Mouse (Mus musculus): ENCODE measurements around the gene Rabepk. TPM values are rescaled to one million over a fixed set of nuclear protein-coding genes. Genes with fewer than 3 reads are reported as not detected.

Gene Rabepk
- polyA plus RNA-seq, 1 experiment: 43.2 TPM

DNA sequence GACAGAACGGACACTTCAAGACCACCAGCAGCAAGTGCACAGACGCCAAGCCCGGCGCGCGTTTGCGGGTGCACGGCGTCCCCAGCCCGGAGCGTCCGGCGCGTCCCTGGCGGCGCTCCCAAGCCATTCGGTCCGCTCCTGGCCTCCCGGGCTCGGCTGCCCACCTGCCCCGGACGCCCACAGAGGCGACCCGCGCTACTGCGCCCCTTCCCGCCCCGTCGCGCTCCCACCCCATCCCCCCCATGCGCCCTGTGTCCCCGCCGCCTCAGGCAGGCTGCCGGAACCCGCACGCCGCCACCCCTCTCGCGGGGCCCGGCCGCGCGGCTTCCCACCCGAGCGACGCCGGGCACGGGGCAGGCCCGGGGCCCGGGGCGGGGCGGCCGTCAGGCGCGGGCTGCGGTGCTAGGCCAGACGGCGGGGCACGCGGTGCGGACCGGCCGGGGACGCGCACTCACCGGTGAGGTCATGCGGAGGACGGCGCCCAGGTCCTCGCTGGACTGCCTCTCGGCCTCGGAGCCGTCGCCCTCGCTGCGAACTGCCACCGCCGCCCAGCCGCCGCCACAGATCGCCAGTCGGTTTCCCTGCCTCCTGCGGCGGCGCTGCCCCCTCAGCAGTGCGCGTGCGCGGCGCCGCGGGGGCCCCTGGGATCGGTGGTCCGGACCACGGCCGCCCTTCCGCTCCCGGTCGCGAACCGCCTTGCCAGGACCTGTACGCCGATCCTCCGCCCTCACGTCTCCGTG is 45.7 kb downstream of the Rabepk start:
- WGBS: 2% methylated on average over 91 of the region's 106 CpGs
- TF ChIP-seq CTCF (IDR thresholded peaks at IDR 0.05; ENCODE audit: borderline replicate concordance, insufficient read depth, low read depth, low read length) (no peak), POLR2A (IDR thresholded peaks at IDR 0.05; ENCODE audit: borderline replicate concordance, insufficient read depth, low read length) (peak; percentile 64)
- peak; percentile 91 for DNase-seq
- H3K27ac ChIP-seq (ENCODE audit: insufficient read depth, low read length): peak overlapping the region; percentile 65
- H3K4me3 ChIP-seq (replicated peaks; ENCODE audit: insufficient read depth, low read depth, low read length): peak overlapping the region; percentile 95
- no peaks in the 10 kb centered on the region for H3K27me3 ChIP-seq (ENCODE audit: control insufficient read depth, insufficient read depth, low read length)
- H3K4me1 ChIP-seq (ENCODE audit: control insufficient read depth, insufficient read depth, low read length): peaks cover 3% of the 10 kb centered on the region; the same call in 1 of the 2 replicates

DNA sequence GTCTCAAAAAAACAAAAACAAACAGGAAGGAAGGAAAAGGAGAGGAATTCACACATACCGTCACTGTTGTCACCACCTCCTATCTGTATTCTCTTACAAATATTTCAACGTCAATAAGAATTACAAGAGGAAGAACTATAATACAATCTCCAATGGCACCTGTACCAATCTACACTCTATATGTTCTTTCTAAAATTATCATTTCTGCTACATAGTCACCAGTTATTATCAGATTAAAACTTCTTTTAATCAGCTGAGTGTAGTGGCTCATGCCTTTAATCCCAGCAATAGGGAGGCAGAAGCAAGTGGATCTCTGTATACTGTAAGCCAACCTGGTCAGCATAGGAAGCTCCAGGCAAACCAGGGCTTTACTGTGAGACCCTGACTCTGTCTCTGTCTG is 49.5 kb downstream of the Rabepk start:
- 66% methylated on average over 2 of the region's 2 CpGs for WGBS
- Histone ChIP-seq H3K4me1 (ENCODE audit: control insufficient read depth, insufficient read depth, low read length) (peaks cover 7% of the 10 kb centered on the region), H3K27ac (ENCODE audit: insufficient read depth, low read length) (no peak overlapping the region), H3K27me3 (ENCODE audit: control insufficient read depth, insufficient read depth, low read length) (no peaks in the 10 kb centered on the region), H3K4me3 (replicated peaks; ENCODE audit: insufficient read depth, low read depth, low read length) (no peak overlapping the region)
- DNase-seq: no peak
- no peak for TF ChIP-seq POLR2A (IDR thresholded peaks at IDR 0.05; ENCODE audit: borderline replicate concordance, insufficient read depth, low read length)
- no peak for TF ChIP-seq CTCF (IDR thresholded peaks at IDR 0.05; ENCODE audit: borderline replicate concordance, insufficient read depth, low read depth, low read length)

DNA sequence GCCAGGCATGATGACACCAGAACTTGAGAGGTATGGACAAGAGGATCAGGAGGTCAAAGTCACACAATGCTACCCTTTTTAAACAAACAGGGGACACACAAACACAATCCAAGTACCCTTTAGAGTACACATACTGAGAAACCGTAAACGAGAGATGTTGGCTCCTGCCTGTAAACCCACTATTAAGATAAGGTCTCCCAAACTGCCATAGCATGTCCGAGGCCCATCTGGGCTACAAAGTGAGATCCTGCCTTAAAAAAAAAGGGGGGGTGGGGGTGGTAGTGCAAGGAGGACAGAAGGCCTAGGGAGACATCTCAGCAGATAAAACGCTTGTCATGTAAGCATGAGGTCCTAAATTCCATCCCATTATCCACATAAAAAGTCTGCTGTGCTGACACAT is 51.2 kb downstream of the Rabepk start:
- H3K4me3 ChIP-seq (replicated peaks; ENCODE audit: insufficient read depth, low read depth, low read length): no peak overlapping the region
- no peak for TF ChIP-seq POLR2A (IDR thresholded peaks at IDR 0.05; ENCODE audit: borderline replicate concordance, insufficient read depth, low read length)
- TF ChIP-seq CTCF (IDR thresholded peaks at IDR 0.05; ENCODE audit: borderline replicate concordance, insufficient read depth, low read depth, low read length): no peak
- WGBS: 84% methylated on average over 4 of the region's 4 CpGs
- peaks cover 7% of the 10 kb centered on the region for H3K4me1 ChIP-seq (ENCODE audit: control insufficient read depth, insufficient read depth, low read length)
- no peak for DNase-seq
- no peaks in the 10 kb centered on the region for H3K27me3 ChIP-seq (ENCODE audit: control insufficient read depth, insufficient read depth, low read length)
- no peak overlapping the region for H3K27ac ChIP-seq (ENCODE audit: insufficient read depth, low read length)

DNA sequence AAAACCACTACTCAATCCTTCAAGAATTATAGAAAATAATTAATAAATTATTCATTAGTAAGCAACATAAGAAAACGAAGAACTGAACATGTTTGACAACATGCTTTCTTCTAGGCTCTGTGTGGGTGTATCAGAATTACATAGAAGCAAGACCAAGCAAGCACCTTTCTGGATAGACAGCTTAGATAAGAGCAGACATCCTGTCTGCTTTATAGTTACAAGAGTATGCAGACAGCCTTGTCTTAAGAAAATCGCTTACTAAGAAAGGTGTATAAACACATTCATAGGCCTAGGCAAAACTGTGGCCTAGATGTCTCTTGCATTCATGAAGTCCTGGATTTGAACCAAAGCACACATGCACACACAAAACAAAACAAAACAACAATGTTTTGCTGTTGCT is 54.0 kb downstream of the Rabepk start:
- peaks cover 4% of the 10 kb centered on the region for H3K4me1 ChIP-seq (ENCODE audit: control insufficient read depth, insufficient read depth, low read length)
- H3K27me3 ChIP-seq (ENCODE audit: control insufficient read depth, insufficient read depth, low read length): no peaks in the 10 kb centered on the region
- TF ChIP-seq CTCF (IDR thresholded peaks at IDR 0.05; ENCODE audit: borderline replicate concordance, insufficient read depth, low read depth, low read length): no peak
- WGBS: 88% methylated on average over 2 of the region's 2 CpGs
- no peak overlapping the region for H3K4me3 ChIP-seq (replicated peaks; ENCODE audit: insufficient read depth, low read depth, low read length)
- DNase-seq: no peak
- no peak overlapping the region for H3K27ac ChIP-seq (ENCODE audit: insufficient read depth, low read length)

DNA sequence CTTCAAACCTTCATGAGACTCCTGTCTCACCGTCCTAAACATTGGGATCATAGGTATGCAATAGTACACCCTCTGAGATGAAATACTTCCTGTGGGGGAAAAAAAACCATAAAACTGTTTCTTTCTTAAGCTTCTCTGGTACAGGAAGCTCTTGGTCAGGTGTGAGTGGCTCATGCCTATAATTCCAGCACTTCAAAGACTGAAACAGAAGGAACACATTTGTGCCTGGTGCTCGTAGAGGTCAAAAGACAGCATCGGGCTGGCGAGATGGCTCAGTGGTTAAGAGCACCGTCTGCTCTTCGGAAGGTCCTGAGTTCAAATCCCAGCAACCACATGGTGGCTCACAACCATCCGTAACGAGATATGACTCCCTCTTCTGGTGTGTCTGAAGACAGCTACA is 55.2 kb downstream of the Rabepk start:
- no peaks in the 10 kb centered on the region for H3K27me3 ChIP-seq (ENCODE audit: control insufficient read depth, insufficient read depth, low read length)
- TF ChIP-seq POLR2A (IDR thresholded peaks at IDR 0.05; ENCODE audit: borderline replicate concordance, insufficient read depth, low read length) (no peak), CTCF (IDR thresholded peaks at IDR 0.05; ENCODE audit: borderline replicate concordance, insufficient read depth, low read depth, low read length) (no peak)
- peaks cover 4% of the 10 kb centered on the region for H3K4me1 ChIP-seq (ENCODE audit: control insufficient read depth, insufficient read depth, low read length)
- WGBS: 92% methylated on average over 8 of the region's 8 CpGs
- H3K27ac ChIP-seq (ENCODE audit: insufficient read depth, low read length): no peak overlapping the region
- DNase-seq: no peak
- H3K4me3 ChIP-seq (replicated peaks; ENCODE audit: insufficient read depth, low read depth, low read length): no peak overlapping the region

DNA sequence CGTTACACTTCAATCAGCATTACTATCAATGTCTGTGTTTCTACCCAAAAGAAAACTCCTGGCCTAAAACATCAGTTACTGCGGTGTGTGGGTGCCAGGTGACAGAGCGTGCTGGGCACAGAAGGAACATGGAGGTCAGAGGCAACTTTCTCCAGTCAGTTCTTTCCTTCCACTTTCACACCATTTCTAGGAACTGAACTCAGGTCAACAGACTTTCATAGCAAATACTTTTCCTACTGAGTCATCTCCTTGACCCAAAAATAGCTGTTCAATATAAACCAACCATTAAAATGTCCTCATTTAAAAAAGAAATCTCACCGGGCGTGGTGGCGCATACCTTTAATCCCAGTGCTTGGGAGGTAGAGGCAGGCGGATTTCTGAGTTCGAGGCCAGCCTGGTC is 57.0 kb downstream of the Rabepk start:
- Histone ChIP-seq H3K4me3 (replicated peaks; ENCODE audit: insufficient read depth, low read depth, low read length) (no peak overlapping the region), H3K27me3 (ENCODE audit: control insufficient read depth, insufficient read depth, low read length) (no peaks in the 10 kb centered on the region), H3K4me1 (ENCODE audit: control insufficient read depth, insufficient read depth, low read length) (no peaks in the 10 kb centered on the region; the same call in 1 of the 2 replicates), H3K27ac (ENCODE audit: insufficient read depth, low read length) (no peak overlapping the region)
- WGBS: 89% methylated on average over 8 of the region's 8 CpGs
- DNase-seq: no peak
- TF ChIP-seq CTCF (IDR thresholded peaks at IDR 0.05; ENCODE audit: borderline replicate concordance, insufficient read depth, low read depth, low read length) (no peak), POLR2A (IDR thresholded peaks at IDR 0.05; ENCODE audit: borderline replicate concordance, insufficient read depth, low read length) (no peak)

DNA sequence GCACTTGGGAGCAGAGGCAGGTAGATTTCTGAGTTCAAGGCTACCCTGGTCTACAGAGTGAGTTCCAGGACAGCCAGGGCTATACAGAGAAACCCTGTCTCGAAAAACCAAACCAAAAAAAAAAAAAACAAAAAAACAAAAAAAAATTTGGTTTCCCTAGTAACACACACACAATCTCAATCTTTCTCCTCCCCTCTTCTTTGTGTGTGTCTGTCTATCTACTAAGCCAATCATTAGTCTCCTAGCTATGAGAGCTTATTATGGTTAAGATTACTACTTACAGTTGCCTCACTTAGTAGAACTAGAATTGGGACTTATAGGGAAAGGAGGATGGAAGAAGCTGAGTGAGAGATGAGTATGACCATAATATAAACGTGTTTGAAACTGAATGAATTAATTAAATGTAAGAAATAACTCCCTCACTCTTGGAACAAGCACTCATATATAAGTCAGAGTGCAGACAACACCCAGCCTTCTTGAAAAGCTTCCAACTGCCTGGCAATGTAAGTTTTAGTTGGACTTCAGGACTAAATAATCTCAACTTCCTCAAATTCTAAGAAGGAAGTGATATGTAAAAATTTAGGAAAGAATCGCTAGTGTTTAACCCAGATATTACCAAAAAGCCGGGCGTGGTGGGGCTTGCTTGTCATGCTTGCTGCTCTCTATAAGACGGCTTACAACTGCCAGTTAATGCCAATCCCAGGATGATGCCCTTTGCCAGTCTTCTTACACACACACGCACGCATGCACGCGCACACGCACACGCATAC is 58.1 kb downstream of the Rabepk start:
- Histone ChIP-seq H3K27me3 (ENCODE audit: control insufficient read depth, insufficient read depth, low read length) (no peaks in the 10 kb centered on the region), H3K4me3 (replicated peaks; ENCODE audit: insufficient read depth, low read depth, low read length) (no peak overlapping the region), H3K4me1 (ENCODE audit: control insufficient read depth, insufficient read depth, low read length) (no peaks in the 10 kb centered on the region; the same call in 1 of the 2 replicates), H3K27ac (ENCODE audit: insufficient read depth, low read length) (no peak overlapping the region)
- TF ChIP-seq POLR2A (IDR thresholded peaks at IDR 0.05; ENCODE audit: borderline replicate concordance, insufficient read depth, low read length) (no peak), CTCF (IDR thresholded peaks at IDR 0.05; ENCODE audit: borderline replicate concordance, insufficient read depth, low read depth, low read length) (no peak)
- 87% methylated on average over 12 of the region's 12 CpGs for WGBS
- DNase-seq: no peak
